Mouse (Mus musculus): ENCODE data around the gene Kxd1. TPM values are rescaled to one million over a fixed set of nuclear protein-coding genes. Genes with fewer than 3 reads are reported as not detected.

Kxd1 gene
- total RNA-seq (2021) = 10 to 100 TPM; 44.8 to 46.4 TPM
- long read RNA-seq, experiment 1, transcript Kxd1-201 (5 exons, 1,216 nt) = major isoform, 34 of 65 reads
- long read RNA-seq, experiment 1, partial matches to known transcripts = 9 of 65 reads
- long read RNA-seq, experiment 1, other reads (novel, unspliced or antisense) = 19 of 65 reads
- long read RNA-seq, experiment 2, transcript Kxd1-201 (5 exons, 1,216 nt) = major isoform, 29 of 42 reads
- long read RNA-seq, experiment 2, partial matches to known transcripts = 4 of 42 reads
- long read RNA-seq, experiment 2, other reads (novel, unspliced or antisense) = 8 of 42 reads

GRCm38 (mm10) chr8:70527512-70528181 lies at the start of gene Kxd1, which contains the start of gene Fkbp8:
Gene Kxd1, minus strand, starts transcription at chr8:70527956.
Gene Fkbp8, plus strand, starts transcription at chr8:70527724.
- DNase-seq (ENCODE audit: low spot score in 2 of 2) = peak; percentile 98 to 99

- no peak for DNase-seq (ENCODE audit: low spot score in 2 of 2)
These were observed 49.5 kb upstream of the Kxd1 start for GRCm38 (mm10) chr8:70577207-70577606.

- no peak for DNase-seq (ENCODE audit: low spot score in 2 of 2)
These were observed 47.2 kb upstream of the Kxd1 start for GRCm38 (mm10) chr8:70574915-70575314.

- DNase-seq (ENCODE audit: low spot score in 2 of 2) = no peak
These were observed 46.5 kb upstream of the Kxd1 start for GRCm38 (mm10) chr8:70574302-70574701.

- DNase-seq (ENCODE audit: low spot score in 2 of 2) = no peak
These were observed 43.2 kb upstream of the Kxd1 start for GRCm38 (mm10) chr8:70570990-70571389.

GRCm38 (mm10) chr8:70570360-70570759 lies 42.6 kb upstream of the Kxd1 start:
- DNase-seq (ENCODE audit: low spot score in 2 of 2) = no peak

- DNase-seq (ENCODE audit: low spot score in 2 of 2) = no peak
These were observed 37.8 kb upstream of the Kxd1 start for GRCm38 (mm10) chr8:70565561-70565960.

- DNase-seq (ENCODE audit: low spot score in 2 of 2) = no peak
These were observed 37.0 kb upstream of the Kxd1 start for GRCm38 (mm10) chr8:70564696-70565235.

- DNase-seq (ENCODE audit: low spot score in 2 of 2) = no peak
These were observed 36.1 kb upstream of the Kxd1 start for GRCm38 (mm10) chr8:70563763-70564387.

- no peak for DNase-seq (ENCODE audit: low spot score in 2 of 2)
These were observed 35.0 kb upstream of the Kxd1 start for GRCm38 (mm10) chr8:70562802-70563201.

- DNase-seq (ENCODE audit: low spot score in 2 of 2) = peak in 1 of 2 experiments; percentile 46
These were observed 34.2 kb upstream of the Kxd1 start for GRCm38 (mm10) chr8:70561809-70562535.

- DNase-seq (ENCODE audit: low spot score in 2 of 2) = no peak
These were observed 33.6 kb upstream of the Kxd1 start for GRCm38 (mm10) chr8:70561357-70561756.

GRCm38 (mm10) chr8:70560564-70560963 lies 32.8 kb upstream of the Kxd1 start:
- no peak for DNase-seq (ENCODE audit: low spot score in 2 of 2)

- DNase-seq (ENCODE audit: low spot score in 2 of 2) = no peak
These were observed 32.3 kb upstream of the Kxd1 start for GRCm38 (mm10) chr8:70560096-70560495.

- DNase-seq (ENCODE audit: low spot score in 2 of 2) = no peak
These were observed 31.2 kb upstream of the Kxd1 start for GRCm38 (mm10) chr8:70558983-70559382.

- DNase-seq (ENCODE audit: low spot score in 2 of 2) = no peak
These were observed 30.6 kb upstream of the Kxd1 start for GRCm38 (mm10) chr8:70558334-70558733.

GRCm38 (mm10) chr8:70555079-70555747 lies 27.5 kb upstream of the Kxd1 start:
- DNase-seq (ENCODE audit: low spot score in 2 of 2) = no peak

GRCm38 (mm10) chr8:70553740-70554139 lies 26.0 kb upstream of the Kxd1 start:
- no peak for DNase-seq (ENCODE audit: low spot score in 2 of 2)

GRCm38 (mm10) chr8:70552836-70553235 lies 25.1 kb upstream of the Kxd1 start:
- DNase-seq (ENCODE audit: low spot score in 2 of 2) = no peak

- no peak for DNase-seq (ENCODE audit: low spot score in 2 of 2)
These were observed 23.9 kb upstream of the Kxd1 start for GRCm38 (mm10) chr8:70551558-70552161.

All from left cerebral cortex, adult 18-20 months (tissue).